Mouse (Mus musculus) neural tube, embryonic 14.5 days (tissue): Measurements from ENCODE around the gene Bcor. TPM values are rescaled to one million over a fixed set of nuclear protein-coding genes. Genes with fewer than 3 reads are reported as not detected.
A peak's percentile ranks its signal among the peaks of the same experiment; 100 is the strongest.

Source experiments
- ATAC-seq: fragments of 200-750 bp; cut with Nextera tagmentation; 2 replicates; pipeline ENCODE4 v1.8.0; 2017; ENCODE audit warnings: low read depth, mild to moderate bottlenecking, moderate TSS enrichment, moderate library complexity
- H3K27ac ChIP-seq: fragments of 300-500 bp; sonication (generic); 2 replicates; pipeline ENCODE4 v1.5.1; 2014; ENCODE audit warnings: low read depth, mild to moderate bottlenecking, control low read depth, low read length, moderate library complexity, mixed read lengths
- H3K27me3 ChIP-seq: fragments of 300-500 bp; sonication (generic); 2 replicates; pipeline ENCODE4 v1.6.1; 2014; ENCODE audit warnings: low read length; ENCODE audit not compliant: control insufficient read depth, insufficient read depth
- H3K36me3 ChIP-seq: fragments of 300-500 bp; sonication (generic); 2 replicates; pipeline ENCODE4 v1.6.1; 2014; ENCODE audit warnings: low read length, mixed read lengths; ENCODE audit not compliant: control insufficient read depth, insufficient read depth
- H3K4me1 ChIP-seq: fragments of 300-500 bp; sonication (generic); 2 replicates; pipeline ENCODE4 v1.6.1; 2014; ENCODE audit warnings: low read length; ENCODE audit not compliant: control insufficient read depth, insufficient read depth
- H3K4me2 ChIP-seq: fragments of 300-500 bp; sonication (generic); 2 replicates; pipeline ENCODE4 v1.6.1; 2014; ENCODE audit warnings: mild to moderate bottlenecking, low read depth, low read length, control low read depth
- H3K4me3 ChIP-seq: fragments of 300-500 bp; sonication (generic); 2 replicates; pipeline ENCODE4 v1.5.1; 2014; ENCODE audit warnings: low read depth, low read length, control low read depth, mixed read lengths
- H3K9ac ChIP-seq: fragments of 300-500 bp; sonication (generic); replicated peaks from 2 replicates; pipeline ENCODE4 v1.6.1; 2014; ENCODE audit warnings: low read depth, mild to moderate bottlenecking, control low read depth, low read length, mixed read lengths
- H3K9me3 ChIP-seq: fragments of 300-500 bp; sonication (generic); 2 replicates; pipeline ENCODE4 v1.6.1; 2016; ENCODE audit warnings: low read length; ENCODE audit not compliant: control insufficient read depth
- whole genome bisulfite sequencing: fragments of 180-500 bp; shearing (Covaris S2); extraction: QIAGEN DNeasy Blood & Tissue Kit; methylation state at CpG from one replicate; pipeline ENCODE4 v1.1.7; 2014; 5-methylcytosine and 5-hydroxymethylcytosine counted together
- polyA plus RNA-seq: library from polyadenylated mRNA; unstranded; fragments of >200 nt; fragmentation: Nextera tagmentation; extraction: Ambion mirVana; gene quantifications from 2 replicates; pipeline ENCODE4 v1.2.1, GENCODE M21; 2014

The Bcor gene
- polyA plus RNA-seq, 1 experiment from 2014 or later: 17.9 TPM

GRCm38 (mm10) chrX:12080095-12080903 is 79.9 kb downstream of the Bcor start:
- WGBS: 7% methylated on average over 17 of the region's 97 CpGs
- H3K27me3 ChIP-seq: peaks cover 11% of the 10 kb centered on the region; the same call in 1 of the 2 replicates

GRCm38 (mm10) chrX:12079309-12080094 is 80.7 kb downstream of the Bcor start:
- Histone ChIP-seq H3K9ac (peak overlapping the region; percentile 61), H3K4me1 (peaks cover 9% of the 10 kb centered on the region; the same call in 1 of the 2 replicates), H3K4me2 (peak overlapping the region; percentile 60), H3K4me3 (peak overlapping the region; percentile 57), H3K27me3 (peaks cover 11% of the 10 kb centered on the region; the same call in 1 of the 2 replicates), H3K27ac (peak overlapping the region; percentile 88), H3K9me3 (no peaks in the 10 kb centered on the region), H3K36me3 (no peaks in the 10 kb centered on the region)
- WGBS: 2% methylated on average over 39 of the region's 79 CpGs
- ATAC-seq: no peak

More at GRCm38 (mm10) chrX:12080095-12080903, 79.9 kb downstream of the Bcor start:
- Histone ChIP-seq H3K4me2 (peak overlapping the region; percentile 60), H3K27ac (peak overlapping the region; percentile 88), H3K9me3 (no peaks in the 10 kb centered on the region), H3K4me1 (peaks cover 6% of the 10 kb centered on the region; the same call in 1 of the 2 replicates), H3K4me3 (peak overlapping the region; percentile 57), H3K9ac (peak overlapping the region; percentile 61), H3K36me3 (no peaks in the 10 kb centered on the region)
- peak; percentile 31 for ATAC-seq

GRCm38 (mm10) chrX:12079059-12079308 is 81.2 kb downstream of the Bcor start:
- WGBS: under 1% methylated on average over 19 of the region's 27 CpGs
- Histone ChIP-seq H3K36me3 (no peaks in the 10 kb centered on the region), H3K9me3 (no peaks in the 10 kb centered on the region), H3K4me1 (peaks cover 9% of the 10 kb centered on the region; the same call in 1 of the 2 replicates), H3K27ac (peak overlapping the region; percentile 88), H3K4me3 (peak overlapping the region; percentile 57), H3K4me2 (peak overlapping the region; percentile 60), H3K27me3 (peaks cover 11% of the 10 kb centered on the region; the same call in 1 of the 2 replicates), H3K9ac (peak overlapping the region; percentile 61)
- no peak for ATAC-seq

- H3K9ac ChIP-seq: peak overlapping the region; percentile 61
- peaks cover 11% of the 10 kb centered on the region; the same call in 1 of the 2 replicates for H3K27me3 ChIP-seq
- WGBS: 3% methylated on average over 70 of the region's 73 CpGs
- peaks cover 9% of the 10 kb centered on the region; the same call in 1 of the 2 replicates for H3K4me1 ChIP-seq
- H3K4me3 ChIP-seq: peak overlapping the region; percentile 57
- 0 out of 2 replicates have a peak, but pooled peaks have one; percentile 11 for ATAC-seq
- H3K27ac ChIP-seq: peak overlapping the region; percentile 88
- peak overlapping the region; percentile 60 for H3K4me2 ChIP-seq
- H3K9me3 ChIP-seq: no peaks in the 10 kb centered on the region
- no peaks in the 10 kb centered on the region for H3K36me3 ChIP-seq
Observed at GRCm38 (mm10) chrX:12078195-12079058, 81.7 kb downstream of the Bcor start.

- Histone ChIP-seq H3K4me3 (peak overlapping the region; percentile 57), H3K27ac (peak overlapping the region; percentile 86), H3K36me3 (no peaks in the 10 kb centered on the region), H3K9ac (peak overlapping the region; percentile 61), H3K27me3 (peaks cover 11% of the 10 kb centered on the region; the same call in 1 of the 2 replicates), H3K4me2 (peak overlapping the region; percentile 60), H3K9me3 (no peaks in the 10 kb centered on the region), H3K4me1 (peaks cover 12% of the 10 kb centered on the region)
- 3% methylated on average over 22 of the region's 22 CpGs for WGBS
- ATAC-seq: peak; percentile 12; the same call in 1 of the 2 replicates
Observed at GRCm38 (mm10) chrX:12077601-12077980, 82.6 kb downstream of the Bcor start.

- H3K9ac ChIP-seq: peak overlapping the region; percentile 61
- ATAC-seq: peak; percentile 32
- H3K27ac ChIP-seq: peak overlapping the region; percentile 86
- H3K9me3 ChIP-seq: no peaks in the 10 kb centered on the region
- H3K36me3 ChIP-seq: no peaks in the 10 kb centered on the region
- peak overlapping the region; percentile 57 for H3K4me3 ChIP-seq
- peaks cover 12% of the 10 kb centered on the region for H3K4me1 ChIP-seq
- peak overlapping the region; percentile 60 for H3K4me2 ChIP-seq
- peaks cover 11% of the 10 kb centered on the region; the same call in 1 of the 2 replicates for H3K27me3 ChIP-seq
- 2% methylated on average over 43 of the region's 58 CpGs for WGBS
Observed at GRCm38 (mm10) chrX:12076763-12077600, 83.2 kb downstream of the Bcor start.

GRCm38 (mm10) chrX:12072721-12073120 is 87.4 kb downstream of the Bcor start:
- no peak overlapping the region for H3K4me2 ChIP-seq
- peaks cover 3% of the 10 kb centered on the region; the same call in 1 of the 2 replicates for H3K27me3 ChIP-seq
- WGBS: 13% methylated on average over 6 of the region's 6 CpGs
- no peak overlapping the region for H3K9ac ChIP-seq
- H3K27ac ChIP-seq: no peak overlapping the region
- no peak overlapping the region for H3K4me3 ChIP-seq
- no peaks in the 10 kb centered on the region for H3K9me3 ChIP-seq
- no peak for ATAC-seq
- peaks cover 35% of the 10 kb centered on the region for H3K4me1 ChIP-seq
- H3K36me3 ChIP-seq: no peaks in the 10 kb centered on the region
